Mouse (Mus musculus): ENCODE results near the gene Phactr2. TPM values are rescaled to one million over a fixed set of nuclear protein-coding genes. Genes with fewer than 3 reads are reported as not detected.

The Phactr2 gene
- polyA plus RNA-seq, 2 experiments: 1.5 to 3.5 TPM

DNA sequence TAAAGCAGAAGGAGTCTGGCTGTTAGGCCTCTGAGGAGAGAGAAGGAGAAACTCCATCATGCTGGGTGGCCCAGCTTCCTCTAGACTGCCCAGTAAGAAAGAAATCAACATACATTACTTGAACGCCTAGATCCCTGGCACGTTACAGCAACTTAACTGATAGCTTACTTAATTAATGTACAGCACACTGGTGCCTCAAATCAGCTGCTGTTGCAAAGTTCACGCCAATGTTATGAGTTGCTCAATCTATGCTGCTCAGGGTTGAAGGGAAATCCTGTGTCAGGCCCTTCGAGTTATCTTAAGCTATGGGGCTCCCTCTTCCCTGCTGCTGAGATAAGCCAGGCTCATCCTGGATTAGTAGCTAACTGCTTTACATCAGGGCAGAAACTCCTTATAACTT is 233.8 kb downstream of the Phactr2 start:
- no peak for DNase-seq (ENCODE audit: low read depth in 3 of 3, low spot score in 3 of 3)
- no peaks in the 10 kb centered on the region for H3K36me3 ChIP-seq (replicated peaks; ENCODE audit: control insufficient read depth, insufficient read depth, low read depth)
- no peak overlapping the region for H3K27ac ChIP-seq
- no peak for TF ChIP-seq CTCF (IDR thresholded peaks at IDR 0.05; ENCODE audit: low read depth)
- TF ChIP-seq EP300 (IDR thresholded peaks at IDR 0.05; ENCODE audit: low read depth): no peak
- H3K4me1 ChIP-seq (replicated peaks; ENCODE audit: control insufficient read depth in 2 of 2, insufficient read depth in 2 of 2, low read length in 1 of 2): peaks cover 0 to 7% of the 10 kb centered on the region in 2 experiments; a peak in 2 of 4 replicates
- ATAC-seq (ENCODE audit: insufficient read depth): no peak
- H3K27me3 ChIP-seq (ENCODE audit: control insufficient read depth, insufficient read depth, low read length): no peaks in the 10 kb centered on the region
- no peak overlapping the region for H3K4me2 ChIP-seq (ENCODE audit: low read depth)
- H3K9ac ChIP-seq (replicated peaks): no peak overlapping the region
- H3K9me3 ChIP-seq (ENCODE audit: control insufficient read depth, low read length): no peaks in the 10 kb centered on the region
- H3K4me3 ChIP-seq (ENCODE audit: insufficient read depth in 1 of 2, low read depth in 2 of 2, low read length in 2 of 2): no peak overlapping the region
- WGBS (ENCODE audit: insufficient replicate concordance): 9% methylated on average over 4 of the region's 4 CpGs

DNA sequence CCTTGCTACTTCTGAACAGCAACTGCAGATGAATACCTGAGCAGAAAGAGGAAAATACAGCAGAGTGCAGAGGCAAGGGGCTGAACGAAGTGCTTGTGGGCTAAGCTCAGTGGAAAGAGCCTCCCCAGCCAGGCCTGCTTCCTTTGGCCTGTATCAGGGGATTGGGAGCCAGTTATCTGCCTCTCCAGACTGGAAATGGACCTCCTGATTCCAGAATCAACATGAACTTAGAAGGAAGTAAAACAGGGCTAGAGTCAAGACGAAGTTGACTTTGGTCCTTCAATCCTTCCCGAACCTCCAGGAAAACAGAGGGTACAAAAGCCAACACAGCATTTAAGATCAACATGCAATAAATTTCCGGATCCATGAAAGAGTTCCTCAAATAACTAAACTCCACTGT is 236.0 kb downstream of the Phactr2 start:
- no peak for DNase-seq (ENCODE audit: low read depth in 3 of 3, low spot score in 3 of 3)
- Histone ChIP-seq H3K27me3 (ENCODE audit: control insufficient read depth, insufficient read depth, low read length) (no peaks in the 10 kb centered on the region), H3K4me1 (replicated peaks; ENCODE audit: control insufficient read depth in 2 of 2, insufficient read depth in 2 of 2, low read length in 1 of 2) (peaks cover 0 to 8% of the 10 kb centered on the region in 2 experiments; a peak in 2 of 4 replicates), H3K4me3 (ENCODE audit: insufficient read depth in 1 of 2, low read depth in 2 of 2, low read length in 2 of 2) (no peak overlapping the region), H3K9ac (replicated peaks) (no peak overlapping the region), H3K4me2 (ENCODE audit: low read depth) (no peak overlapping the region), H3K27ac (no peak overlapping the region), H3K9me3 (ENCODE audit: control insufficient read depth, low read length) (no peaks in the 10 kb centered on the region), H3K36me3 (replicated peaks; ENCODE audit: control insufficient read depth, insufficient read depth, low read depth) (no peaks in the 10 kb centered on the region)
- no peak for ATAC-seq (ENCODE audit: insufficient read depth)
- TF ChIP-seq EP300 (IDR thresholded peaks at IDR 0.05; ENCODE audit: low read depth) (no peak), CTCF (IDR thresholded peaks at IDR 0.05; ENCODE audit: low read depth) (no peak)
- WGBS (ENCODE audit: insufficient replicate concordance): 57% methylated on average over 4 of the region's 4 CpGs

DNA sequence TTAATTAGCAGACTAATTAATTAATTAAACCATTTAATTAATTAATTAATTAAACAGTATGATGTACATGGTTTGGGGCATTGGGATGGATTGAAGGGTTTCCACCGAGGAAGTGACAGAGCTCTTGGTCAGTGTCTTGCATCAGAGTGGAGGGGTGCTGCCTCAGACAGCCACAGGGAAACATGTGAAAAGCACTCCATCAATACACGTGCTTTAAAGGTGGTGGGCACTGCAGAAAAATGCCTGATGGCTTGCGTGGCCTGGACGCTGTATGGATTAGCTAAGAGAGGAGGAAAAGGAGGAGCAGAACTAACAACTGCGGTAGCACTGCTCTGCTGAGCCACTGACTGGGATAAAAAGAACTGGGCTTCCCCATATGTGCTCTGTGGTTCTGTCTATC is 237.3 kb downstream of the Phactr2 start:
- H3K36me3 ChIP-seq (replicated peaks; ENCODE audit: control insufficient read depth, insufficient read depth, low read depth): no peaks in the 10 kb centered on the region
- H3K27me3 ChIP-seq (ENCODE audit: control insufficient read depth, insufficient read depth, low read length): no peaks in the 10 kb centered on the region
- no peak for ATAC-seq (ENCODE audit: insufficient read depth)
- peaks cover 0 to 9% of the 10 kb centered on the region in 2 experiments; a peak in 2 of 4 replicates for H3K4me1 ChIP-seq (replicated peaks; ENCODE audit: control insufficient read depth in 2 of 2, insufficient read depth in 2 of 2, low read length in 1 of 2)
- H3K27ac ChIP-seq: no peak overlapping the region
- TF ChIP-seq CTCF (IDR thresholded peaks at IDR 0.05; ENCODE audit: low read depth): no peak
- no peak for TF ChIP-seq EP300 (IDR thresholded peaks at IDR 0.05; ENCODE audit: low read depth)
- whole genome bisulfite sequencing (ENCODE audit: insufficient replicate concordance): 68% methylated on average over 5 of the region's 5 CpGs
- no peak overlapping the region for H3K4me2 ChIP-seq (ENCODE audit: low read depth)
- no peak for DNase-seq (ENCODE audit: low read depth in 3 of 3, low spot score in 3 of 3)
- H3K9ac ChIP-seq (replicated peaks): no peak overlapping the region
- no peaks in the 10 kb centered on the region for H3K9me3 ChIP-seq (ENCODE audit: control insufficient read depth, low read length)
- no peak overlapping the region for H3K4me3 ChIP-seq (ENCODE audit: insufficient read depth in 1 of 2, low read depth in 2 of 2, low read length in 2 of 2)

DNA sequence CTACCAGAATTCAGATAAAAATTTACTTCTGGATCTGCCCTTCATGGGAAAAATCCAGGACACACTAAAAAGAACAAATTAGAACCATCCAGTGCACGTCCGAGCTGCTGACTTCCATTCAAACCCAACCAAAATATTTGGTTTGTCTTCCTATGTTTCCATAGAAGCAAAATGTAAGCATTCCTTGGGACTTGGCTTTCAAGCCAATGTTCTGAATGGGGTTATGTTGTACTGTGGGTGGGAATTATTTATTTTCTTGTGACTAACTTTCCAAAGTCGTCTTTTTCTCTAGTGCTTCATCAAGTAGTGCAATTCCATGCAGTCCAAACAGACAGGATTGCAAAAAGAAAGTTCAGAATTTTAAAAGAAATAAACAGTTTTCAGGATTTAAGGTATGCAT is 239.7 kb downstream of the Phactr2 start:
- H3K4me2 ChIP-seq (ENCODE audit: low read depth): no peak overlapping the region
- DNase-seq (ENCODE audit: low read depth in 3 of 3, low spot score in 3 of 3) (no peak), ATAC-seq (ENCODE audit: insufficient read depth) (no peak)
- H3K9me3 ChIP-seq (ENCODE audit: control insufficient read depth, low read length): no peaks in the 10 kb centered on the region
- H3K4me3 ChIP-seq (ENCODE audit: insufficient read depth in 1 of 2, low read depth in 2 of 2, low read length in 2 of 2): no peak overlapping the region
- H3K36me3 ChIP-seq (replicated peaks; ENCODE audit: control insufficient read depth, insufficient read depth, low read depth): no peaks in the 10 kb centered on the region
- TF ChIP-seq EP300 (IDR thresholded peaks at IDR 0.05; ENCODE audit: low read depth) (no peak), CTCF (IDR thresholded peaks at IDR 0.05; ENCODE audit: low read depth) (no peak)
- peaks cover 0 to 2% of the 10 kb centered on the region in 2 experiments; a peak in 2 of 4 replicates for H3K4me1 ChIP-seq (replicated peaks; ENCODE audit: control insufficient read depth in 2 of 2, insufficient read depth in 2 of 2, low read length in 1 of 2)
- H3K9ac ChIP-seq (replicated peaks): no peak overlapping the region
- H3K27me3 ChIP-seq (ENCODE audit: control insufficient read depth, insufficient read depth, low read length): no peaks in the 10 kb centered on the region
- H3K27ac ChIP-seq: no peak overlapping the region
- 68% methylated on average over 3 of the region's 3 CpGs for WGBS (ENCODE audit: insufficient replicate concordance)

DNA sequence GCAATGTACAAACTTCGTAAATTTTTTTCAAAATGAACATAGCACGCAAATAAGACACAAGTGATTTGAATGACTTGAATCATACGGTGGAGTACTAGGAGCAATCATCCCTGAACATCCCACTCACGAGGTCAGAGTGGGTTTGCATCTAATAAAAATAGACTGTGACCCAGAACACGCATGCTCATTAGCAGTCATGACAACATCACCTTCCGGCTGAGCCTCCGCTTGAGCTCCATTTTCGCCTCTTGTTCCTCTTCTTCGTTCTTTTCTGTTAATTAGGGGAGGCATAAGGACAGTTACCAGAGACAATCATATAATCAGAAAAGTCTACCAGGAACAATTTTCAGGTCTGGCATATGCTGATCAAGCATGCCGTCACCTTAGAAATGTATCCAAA is 240.3 kb downstream of the Phactr2 start:
- H3K4me2 ChIP-seq (ENCODE audit: low read depth): no peak overlapping the region
- TF ChIP-seq CTCF (IDR thresholded peaks at IDR 0.05; ENCODE audit: low read depth) (no peak), EP300 (IDR thresholded peaks at IDR 0.05; ENCODE audit: low read depth) (no peak)
- H3K9me3 ChIP-seq (ENCODE audit: control insufficient read depth, low read length): no peaks in the 10 kb centered on the region
- no peak overlapping the region for H3K27ac ChIP-seq
- WGBS (ENCODE audit: insufficient replicate concordance): 51% methylated on average over 10 of the region's 10 CpGs
- H3K4me3 ChIP-seq (ENCODE audit: insufficient read depth in 1 of 2, low read depth in 2 of 2, low read length in 2 of 2): no peak overlapping the region
- no peak overlapping the region for H3K9ac ChIP-seq (replicated peaks)
- no peaks in the 10 kb centered on the region for H3K36me3 ChIP-seq (replicated peaks; ENCODE audit: control insufficient read depth, insufficient read depth, low read depth)
- no peaks in the 10 kb centered on the region for H3K27me3 ChIP-seq (ENCODE audit: control insufficient read depth, insufficient read depth, low read length)
- H3K4me1 ChIP-seq (replicated peaks; ENCODE audit: control insufficient read depth in 2 of 2, insufficient read depth in 2 of 2, low read length in 1 of 2): peaks cover 0 to 2% of the 10 kb centered on the region in 2 experiments; a peak in 2 of 4 replicates
- ATAC-seq (ENCODE audit: insufficient read depth): no peak
- DNase-seq (ENCODE audit: low read depth in 3 of 3, low spot score in 3 of 3): no peak

Data from liver, embryonic 14.5 days (tissue).